Mouse (Mus musculus): Measurements from ENCODE around the gene Slc9c1.

- no peak for TF ChIP-seq GATA1 (IDR thresholded peaks at IDR 0.05; ENCODE audit: borderline replicate concordance, low read length)
- TF ChIP-seq FLI1 (IDR thresholded peaks at IDR 0.05; ENCODE audit: low read length) = no peak
Observed at GRCm38 (mm10) chr16:45531950-45532349, 3.2 kb upstream of the Slc9c1 start, which contains the start of gene Gm17783.
